10 mouse cellular contexts compared by ENCODE assay signal in the genomic region with DNA sequence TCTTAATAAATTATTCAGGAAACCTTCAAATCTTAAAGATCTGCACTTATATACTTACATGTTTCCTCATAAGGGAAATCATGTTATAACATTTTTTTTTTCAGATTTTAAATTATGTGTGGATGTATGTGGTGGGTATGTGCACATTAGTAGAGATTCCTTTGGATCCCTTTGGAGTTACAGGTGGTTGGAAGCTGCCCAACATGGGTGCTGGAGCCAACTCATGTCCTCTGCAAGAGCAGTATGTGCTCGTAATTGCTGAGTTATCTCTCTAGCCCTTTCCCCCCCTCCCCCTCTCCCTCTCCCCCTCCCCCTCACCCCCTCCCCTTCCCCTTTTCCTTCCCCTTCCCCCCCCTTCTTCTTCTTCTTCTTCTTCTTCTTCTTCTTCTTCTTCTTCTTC.
"Had no signal": no experiment of that assay in that cellular context is flagged by ENCODE, and none has a peak within 500 bp of the region (broad histone marks: within the 10 kb centered on the region; RNA-seq: fewer than 3 reads in every experiment).

No protein-coding gene starts in this region.

- H3K27ac ChIP-seq: liver, embryonic 13.5 days had no signal

- H3K4me1 ChIP-seq: liver, embryonic 13.5 days had no signal

- H3K9ac ChIP-seq: liver, embryonic 13.5 days had no signal

- H3K4me2 ChIP-seq: liver, embryonic 13.5 days; midbrain, embryonic 11.5 days had no signal

- H3K9me3 ChIP-seq: liver, embryonic 13.5 days had no signal

- DNase-seq: kidney, adult 18-20 months; kidney, adult 9 months; kidney, postnatal 14 days; kidney, postnatal 4 days; liver, embryonic 13.5 days; lung, adult 2 months; lung, postnatal 14 days; midbrain, embryonic 14.5 days; thymus, postnatal 25 days had no signal

- H3K4me3 ChIP-seq: liver, embryonic 13.5 days had no signal

- H3K36me3 ChIP-seq: liver, embryonic 13.5 days had no signal
